Mouse (Mus musculus): ENCODE results near the gene Kcnk4.

Gene Kcnk4

DNA sequence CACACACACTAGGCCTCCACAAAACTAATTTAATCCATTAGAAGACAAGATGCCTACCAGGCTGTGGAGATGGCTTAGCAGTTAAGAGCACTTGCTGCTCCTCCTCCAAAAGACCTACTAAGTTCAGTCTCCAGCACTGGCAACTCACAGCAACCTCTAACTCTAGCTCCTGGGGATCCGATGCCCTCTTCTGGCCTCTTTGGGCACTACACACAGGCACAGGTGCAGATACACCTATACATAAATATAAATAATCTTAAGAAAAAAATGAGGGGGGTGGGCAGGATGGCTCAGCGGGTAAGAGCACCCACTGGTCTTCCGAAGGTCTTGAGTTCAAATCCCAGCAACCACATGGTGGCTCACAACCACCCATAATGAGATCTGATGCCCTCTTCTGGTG, 2.0 kb upstream of the Kcnk4 start:
- no peak for DNase-seq

DNA sequence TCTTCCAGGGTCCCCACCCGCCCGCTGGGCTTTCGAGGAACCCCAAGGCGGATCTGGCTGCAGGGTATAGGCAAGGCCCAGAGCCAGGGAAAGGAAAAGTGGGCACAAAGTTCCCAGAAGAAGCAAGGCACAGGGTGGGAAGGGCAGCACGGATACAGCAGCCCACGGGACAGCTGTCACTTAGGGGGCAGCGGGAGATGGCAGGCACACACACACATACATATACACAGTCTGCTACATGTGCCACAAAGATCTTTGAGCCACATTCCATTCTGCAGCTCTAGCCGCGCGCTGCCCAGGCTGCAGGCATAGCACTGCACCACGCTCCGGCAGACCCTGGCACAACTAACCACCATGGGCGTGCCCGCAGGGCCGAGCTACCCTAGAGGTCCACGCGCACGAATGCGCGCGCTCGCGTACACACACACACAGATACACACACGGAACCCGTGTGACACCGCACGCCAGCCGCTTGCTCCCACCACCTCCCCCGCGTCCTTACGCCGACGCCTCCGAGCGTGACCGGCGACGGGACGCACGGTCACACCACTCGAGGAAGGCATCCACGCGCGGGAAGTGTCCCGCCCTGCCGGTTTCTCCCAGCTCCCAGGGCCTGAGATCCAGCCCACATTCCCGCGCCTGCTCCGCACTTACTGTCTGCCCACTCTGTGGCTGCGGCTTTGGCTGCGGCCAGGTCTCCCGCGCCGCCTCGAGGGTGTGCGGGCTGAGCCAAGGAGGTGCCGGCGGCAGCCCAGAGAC, 700 bp downstream of the Kcnk4 start:
- no peak for DNase-seq

DNA sequence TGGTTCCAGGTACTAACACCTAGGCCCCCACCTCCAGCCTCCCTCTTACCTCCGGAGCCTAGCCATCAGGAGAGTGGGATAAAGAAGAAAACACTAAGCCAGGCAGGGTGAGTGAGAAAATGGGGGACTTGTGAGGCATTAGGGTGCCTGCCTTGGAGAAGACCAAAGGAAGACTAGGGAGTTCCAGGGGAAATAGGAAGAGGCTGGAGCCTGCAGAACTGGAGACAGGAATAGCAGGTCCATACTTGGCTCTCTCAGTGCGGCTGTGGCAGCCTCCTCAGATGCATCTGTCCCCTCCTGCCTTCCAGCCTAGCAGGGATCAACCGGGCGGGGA, 1.2 kb downstream of the Kcnk4 start:
- no peak for DNase-seq

DNA sequence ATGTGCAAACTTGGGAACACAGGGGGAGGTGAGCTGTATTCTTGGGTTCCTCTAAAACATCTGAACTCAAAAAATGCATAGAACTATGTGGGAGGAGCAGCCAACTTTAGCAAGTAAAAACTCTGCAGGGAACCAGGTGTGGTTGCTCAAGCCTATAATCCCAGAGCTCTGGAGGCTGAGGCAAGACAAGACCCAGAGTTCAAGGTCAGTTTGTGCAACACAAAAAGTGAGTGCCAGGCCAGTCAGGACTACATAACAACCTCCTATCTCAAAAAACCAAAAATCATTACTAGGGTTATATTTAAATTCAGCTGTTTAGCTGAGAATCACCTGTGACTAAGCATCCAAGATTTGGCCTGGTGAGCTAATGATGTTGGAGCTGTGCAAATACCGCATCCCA, 2.3 kb downstream of the Kcnk4 start:
- DNase-seq = no peak

DNA sequence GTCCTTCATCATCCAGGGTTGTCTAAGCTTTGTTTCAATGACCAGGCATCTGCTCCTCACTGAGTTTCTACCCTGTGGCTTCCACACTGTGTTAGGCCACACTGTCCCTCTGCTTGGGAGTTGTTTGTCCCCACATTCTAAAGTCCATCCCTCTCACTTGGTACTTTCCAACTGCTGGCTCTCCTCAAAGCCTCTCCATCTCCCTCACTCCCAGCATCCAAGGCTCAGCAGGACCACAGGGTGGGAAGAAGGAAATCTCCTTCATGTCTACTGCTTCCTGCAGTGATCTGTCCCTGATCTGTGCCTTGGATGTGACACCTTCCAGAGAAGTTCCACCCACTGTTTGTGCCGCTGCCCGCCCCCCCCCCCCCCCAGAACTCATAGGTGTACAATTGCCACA, 3.3 kb downstream of the Kcnk4 start:
- DNase-seq = no peak

DNA sequence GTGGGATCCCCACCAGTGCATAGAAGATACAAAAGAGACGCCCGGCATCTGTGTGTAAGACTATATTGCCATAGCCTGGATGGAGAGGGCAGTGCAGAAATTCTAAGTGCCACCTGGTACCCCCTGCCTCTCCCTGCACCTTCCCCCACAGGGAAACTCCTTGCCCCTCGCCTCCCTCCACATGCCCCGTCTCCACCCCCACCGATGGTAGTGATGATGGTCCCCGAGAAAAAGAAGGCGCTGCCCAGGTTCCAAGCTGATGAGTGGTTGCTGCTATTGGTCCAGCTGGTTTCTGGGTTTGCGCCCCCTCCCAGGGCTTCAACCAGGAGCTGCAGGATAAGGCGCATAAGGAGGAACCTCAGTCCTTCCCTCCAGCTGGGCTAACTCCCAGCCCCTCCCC, 6.2 kb downstream of the Kcnk4 start:
- no peak for DNase-seq

DNA sequence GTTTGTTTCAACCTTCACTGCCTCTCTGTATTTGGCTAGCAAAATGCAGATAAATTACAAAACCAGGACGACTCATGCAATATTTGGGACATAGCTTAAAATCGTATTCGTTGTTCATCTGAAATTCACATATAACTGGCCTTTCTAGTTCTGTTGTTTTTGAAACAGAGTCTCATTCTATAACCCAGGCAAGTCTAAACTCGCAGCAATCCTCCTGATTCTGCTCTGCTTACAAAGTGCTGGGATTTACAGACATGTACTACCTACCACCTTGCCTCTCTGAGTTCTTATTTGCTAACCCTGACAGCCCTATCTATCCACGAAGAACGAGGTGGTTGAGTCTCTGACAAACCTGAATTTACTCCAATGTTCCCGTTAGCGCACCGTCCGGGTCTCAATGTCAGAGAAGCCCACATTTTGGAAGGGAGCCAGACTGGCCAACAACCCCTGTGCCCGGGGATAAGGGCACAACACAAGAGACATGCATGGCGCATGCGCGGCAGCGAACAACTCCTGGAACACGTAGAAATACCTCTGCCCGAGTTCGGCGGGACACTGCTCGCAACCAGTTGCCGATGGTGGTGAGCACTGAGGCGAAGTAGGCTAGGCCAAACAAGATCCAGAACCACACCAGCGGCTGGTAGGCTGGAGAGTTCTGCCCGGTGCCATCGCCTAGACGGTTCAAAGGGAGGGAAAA, 7.6 kb downstream of the Kcnk4 start:
- DNase-seq = no peak

DNA sequence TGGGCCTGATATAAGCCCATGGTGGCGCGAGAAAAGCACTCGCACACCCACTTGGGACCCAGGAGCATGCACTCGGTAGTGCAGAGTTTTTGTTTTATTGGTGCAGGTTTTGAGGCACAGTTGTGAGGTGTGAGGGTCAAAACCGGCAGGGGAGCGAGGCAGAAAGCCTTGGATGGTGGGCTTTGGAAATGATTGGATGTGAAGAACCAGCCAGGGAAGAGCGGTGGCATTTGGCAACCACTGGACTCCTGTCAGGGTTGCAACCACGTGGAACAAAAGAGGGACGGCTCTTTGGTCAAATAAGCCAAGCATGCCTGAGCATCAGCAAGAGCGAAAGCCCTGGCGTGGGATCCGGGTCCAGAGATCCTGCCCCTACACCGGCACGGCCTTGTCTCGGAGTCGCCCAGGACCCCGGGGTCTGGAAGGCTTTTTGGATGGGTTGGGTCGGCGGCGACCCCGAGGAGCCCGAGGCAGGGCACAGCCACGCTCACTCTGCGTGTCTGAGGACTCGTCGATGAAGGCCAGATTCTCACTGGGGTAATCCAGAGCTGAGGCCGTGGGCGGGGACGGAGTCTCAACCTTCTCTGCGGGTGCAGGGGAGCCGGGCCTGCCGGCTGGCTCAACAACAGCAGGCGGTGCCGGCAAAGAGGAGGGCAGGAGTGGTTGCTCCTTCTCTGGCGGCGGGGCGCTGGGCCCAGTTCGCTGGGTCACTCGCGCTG, 8.5 kb downstream of the Kcnk4 start:
- no peak for DNase-seq

DNA sequence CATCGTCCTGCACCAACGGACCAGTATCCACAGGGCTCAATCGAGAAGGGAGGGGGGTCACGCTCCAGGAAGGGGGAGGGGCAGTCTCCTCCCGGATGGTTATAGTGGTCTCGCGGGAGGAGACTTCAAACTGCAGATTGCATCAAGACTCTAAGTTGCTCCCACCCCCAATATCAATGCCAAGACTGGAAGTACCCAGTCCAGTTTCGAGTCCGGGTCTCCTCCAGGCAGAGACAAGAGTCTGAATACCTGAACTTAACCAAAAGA, 9.1 kb downstream of the Kcnk4 start, which contains the start of gene Catsperz:
TSS of gene Catsperz (minus strand) at position 74 of the 267 bp plus-strand sequence.
- DNase-seq = peak; percentile 58

DNA sequence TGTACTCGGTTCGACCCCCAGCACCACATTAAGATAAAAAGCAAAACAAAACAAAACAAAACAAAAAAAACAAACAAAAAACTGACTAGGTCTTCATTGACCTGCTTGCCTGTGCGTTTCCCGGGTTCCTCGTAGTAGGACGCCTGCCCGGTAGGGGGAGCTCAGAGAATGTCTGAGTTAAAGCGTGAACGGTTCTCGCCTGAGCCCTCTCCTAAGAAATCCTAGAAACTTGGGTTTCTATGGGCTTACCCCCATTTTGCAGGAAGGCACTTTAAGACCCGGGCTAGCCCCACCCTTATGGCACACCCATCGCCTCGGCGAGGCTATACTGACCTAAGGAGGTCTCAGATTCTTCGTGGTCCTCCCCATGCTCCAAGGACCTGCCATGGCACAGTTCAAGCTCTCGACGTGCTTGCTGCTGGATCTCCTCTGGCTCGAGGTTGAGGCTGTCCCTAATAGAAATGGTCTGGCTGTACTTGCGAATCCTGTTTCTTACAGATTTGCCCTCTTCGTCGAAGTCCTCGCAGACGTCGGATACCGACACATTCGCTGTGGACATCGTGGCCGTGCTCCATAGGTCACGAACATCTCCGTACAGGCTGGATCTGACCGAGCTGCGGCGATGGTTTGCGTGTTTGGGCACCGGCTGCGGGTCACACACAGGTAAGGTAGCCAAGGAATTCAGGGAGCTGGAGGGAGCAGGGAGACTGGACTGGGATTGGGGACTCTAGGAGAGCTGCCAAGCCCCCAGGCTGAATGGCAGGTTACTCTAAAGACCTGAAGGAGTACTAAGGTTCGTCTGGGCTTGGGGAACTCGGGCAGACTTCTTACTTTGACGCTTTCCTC, 9.6 kb downstream of the Kcnk4 start:
- peak; percentile 91 for DNase-seq

DNA sequence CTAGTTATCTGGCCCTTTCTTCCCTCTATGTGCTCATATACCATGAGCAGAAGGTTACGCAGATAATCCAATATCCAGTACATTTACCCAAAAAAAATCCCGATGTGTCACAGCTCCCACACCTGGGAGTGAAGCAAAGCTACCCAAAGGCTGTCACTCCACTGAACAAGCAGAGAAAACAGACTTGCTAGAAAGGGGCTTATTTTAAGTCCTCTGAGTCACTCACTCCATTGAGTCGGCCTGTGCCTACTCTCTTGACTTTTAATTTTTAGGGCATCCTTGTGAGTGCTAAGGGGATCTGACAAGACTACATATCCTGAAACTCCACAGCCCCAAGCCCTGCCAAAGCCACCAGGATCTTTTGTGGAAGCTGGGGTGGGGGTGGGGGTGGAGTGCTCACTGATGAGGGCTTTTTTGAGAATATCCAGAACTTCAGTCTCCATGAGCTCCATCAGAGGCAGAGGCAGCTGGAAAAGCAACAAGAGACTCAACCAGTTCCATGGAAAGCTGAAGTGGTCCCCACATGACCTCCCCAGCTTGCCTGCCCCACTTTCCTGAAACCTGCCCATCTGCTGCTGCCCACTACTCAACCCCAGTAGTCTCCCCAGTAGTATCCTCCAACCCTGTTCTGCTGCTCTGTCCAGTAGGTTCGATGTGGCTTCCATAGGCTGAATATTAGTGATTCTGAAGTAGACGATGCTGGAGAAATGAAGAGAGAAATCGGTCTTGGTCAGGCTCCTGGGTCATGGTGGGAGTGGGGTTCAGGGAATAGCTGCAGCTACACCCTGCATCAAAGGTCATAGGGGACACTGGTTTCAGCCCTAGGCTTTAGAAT, 11.2 kb downstream of the Kcnk4 start:
- DNase-seq = no peak

DNA sequence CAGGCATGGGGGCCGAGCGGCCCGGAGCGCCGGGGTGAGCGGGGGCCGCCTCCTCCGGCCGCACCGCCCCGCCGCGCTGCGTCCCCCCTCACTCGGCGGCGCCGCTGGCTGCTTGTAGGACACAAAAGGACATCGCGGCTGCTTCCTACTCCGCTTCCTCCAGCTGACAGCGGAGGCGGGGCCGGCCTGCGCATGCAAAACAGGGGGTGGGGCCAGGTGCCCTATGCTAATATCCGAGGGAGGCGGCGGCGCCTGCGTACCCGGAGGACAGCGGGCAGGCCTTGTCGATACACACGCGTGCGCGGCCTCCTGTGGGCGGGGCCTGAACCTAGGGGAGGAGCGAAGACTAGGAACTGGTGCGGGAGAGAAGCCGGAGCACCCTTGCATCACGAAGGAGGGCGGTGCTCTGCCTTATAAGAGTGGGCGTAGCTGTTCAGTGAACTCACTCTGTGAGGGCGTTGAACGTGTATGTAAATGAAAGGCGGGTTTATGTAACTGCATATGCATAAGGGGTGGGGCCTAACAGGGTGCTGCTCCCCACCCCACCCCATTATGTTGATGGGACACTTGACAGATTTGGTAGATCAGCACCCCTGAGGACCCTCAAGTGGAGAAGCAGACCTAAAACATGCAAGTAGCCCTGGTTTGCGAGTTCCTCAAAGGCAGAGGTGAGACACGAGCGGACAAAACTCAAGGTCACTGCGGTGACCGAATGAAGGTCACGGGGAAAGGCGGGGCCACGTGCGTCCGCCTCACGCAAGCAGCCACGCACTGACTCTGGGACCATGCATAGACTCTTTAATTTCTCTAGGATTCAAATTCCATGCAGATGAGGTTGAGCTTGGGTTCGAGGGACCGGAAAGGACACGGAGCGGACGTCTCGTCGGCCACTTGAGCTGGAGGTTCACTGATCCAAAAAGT, 12.4 kb downstream of the Kcnk4 start, which contains the start of gene Esrra:
TSS of gene Esrra (minus strand) at position 167 of the 921 bp plus-strand sequence.
- DNase-seq = peak; percentile 100

DNA sequence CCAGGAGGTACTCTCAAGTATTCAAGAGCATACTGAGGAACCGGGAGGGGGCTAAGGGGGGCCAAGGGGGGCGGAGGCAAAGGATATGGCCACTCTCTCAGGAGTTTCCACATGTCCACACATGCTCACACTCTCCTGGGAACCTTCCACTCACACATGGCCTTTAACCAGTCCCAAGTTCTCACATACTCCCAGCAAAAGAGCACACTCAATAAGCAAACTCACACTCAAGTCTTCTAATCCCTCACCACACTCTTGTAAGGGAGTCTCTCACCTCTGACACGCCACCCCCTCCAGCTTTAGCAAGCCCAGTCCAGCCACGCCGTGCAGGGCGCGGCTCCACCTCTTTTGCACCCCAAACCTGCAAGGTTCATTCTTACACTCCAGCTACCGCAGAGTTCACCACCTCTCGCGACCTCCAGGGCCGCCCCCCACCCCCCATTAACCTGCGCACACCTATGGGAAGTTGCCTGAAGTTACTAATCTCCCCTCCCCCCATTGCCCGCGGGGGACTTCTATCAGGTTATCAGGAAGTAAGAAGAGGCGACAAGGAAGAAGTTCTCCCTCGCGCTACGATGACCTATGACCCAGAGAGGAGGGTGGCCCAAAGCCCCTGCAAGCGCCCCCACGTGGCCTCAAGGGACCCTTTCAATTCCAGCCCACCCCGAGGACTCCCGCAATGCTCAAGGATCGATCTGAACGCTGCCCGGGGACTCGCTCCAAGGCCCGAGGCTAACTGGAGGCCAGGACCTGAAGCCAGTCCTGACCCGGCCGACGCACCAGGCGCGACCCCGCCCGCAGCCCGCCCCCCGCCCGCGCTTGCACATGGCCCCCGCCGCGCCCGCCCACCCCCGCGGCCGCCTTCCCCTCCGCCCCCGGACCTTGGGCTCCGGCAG, 13.3 kb downstream of the Kcnk4 start:
- DNase-seq = peak; percentile 66

DNA sequence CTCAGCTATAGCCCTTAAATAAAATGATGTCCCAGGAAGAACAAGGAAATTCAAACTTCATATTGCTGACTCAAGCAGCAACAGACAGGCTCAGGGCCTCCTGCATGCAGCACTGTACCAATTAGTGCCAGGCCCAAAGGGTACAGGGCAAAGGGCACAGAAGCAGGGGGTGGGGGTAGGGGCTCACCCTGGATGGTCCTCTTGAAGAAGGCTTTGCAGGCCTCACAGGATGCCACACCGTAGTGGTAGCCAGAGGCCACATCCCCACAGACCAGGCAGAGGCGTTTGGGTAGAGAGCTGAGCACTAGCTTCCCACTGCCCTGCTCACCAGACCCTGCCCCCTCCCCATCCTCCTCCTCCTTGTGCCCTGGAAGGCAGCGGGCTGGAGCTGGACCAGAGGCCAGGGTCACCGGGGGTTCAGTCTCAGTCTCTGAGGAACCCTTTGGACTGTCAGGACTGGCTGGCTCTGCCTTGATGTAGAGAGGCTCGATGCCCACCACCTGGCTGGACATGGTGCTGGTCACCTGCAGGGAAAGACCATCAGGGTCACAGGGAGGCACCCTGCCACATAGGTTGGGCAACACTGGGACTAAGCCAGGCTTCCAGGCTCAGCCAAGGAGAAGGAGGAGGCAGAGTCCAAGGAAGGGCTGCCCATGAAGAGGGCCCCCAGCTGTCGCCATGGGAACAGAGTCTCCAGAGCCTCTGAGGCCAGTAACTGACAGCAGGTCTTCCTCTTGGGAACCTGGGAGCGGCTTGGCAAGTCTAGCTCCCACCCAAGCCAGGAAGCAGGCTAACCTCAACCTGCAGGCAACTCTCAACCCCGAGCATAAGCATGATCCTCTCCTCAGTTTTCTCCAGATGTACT, 14.2 kb downstream of the Kcnk4 start:
- peak; percentile 71 for DNase-seq

DNA sequence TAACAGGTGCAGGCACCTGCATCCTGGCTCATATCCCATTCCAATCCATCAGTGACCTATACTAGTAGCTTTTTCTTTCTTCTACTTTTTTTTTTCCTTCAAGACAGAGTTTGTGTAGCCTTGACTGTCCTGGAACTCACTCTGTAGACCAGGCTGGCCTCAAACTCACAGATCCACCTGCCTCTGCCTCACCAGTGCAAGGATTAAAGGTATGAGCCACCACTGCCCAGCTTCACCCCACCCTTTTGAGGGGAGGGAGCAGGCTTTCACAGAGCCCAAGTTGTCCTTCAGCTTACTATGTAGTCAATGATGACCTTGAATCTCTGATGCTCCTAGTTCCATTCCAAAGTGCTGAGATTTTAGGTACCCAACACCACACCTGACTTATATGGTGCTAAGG, 14.9 kb downstream of the Kcnk4 start:
- DNase-seq = no peak

DNA sequence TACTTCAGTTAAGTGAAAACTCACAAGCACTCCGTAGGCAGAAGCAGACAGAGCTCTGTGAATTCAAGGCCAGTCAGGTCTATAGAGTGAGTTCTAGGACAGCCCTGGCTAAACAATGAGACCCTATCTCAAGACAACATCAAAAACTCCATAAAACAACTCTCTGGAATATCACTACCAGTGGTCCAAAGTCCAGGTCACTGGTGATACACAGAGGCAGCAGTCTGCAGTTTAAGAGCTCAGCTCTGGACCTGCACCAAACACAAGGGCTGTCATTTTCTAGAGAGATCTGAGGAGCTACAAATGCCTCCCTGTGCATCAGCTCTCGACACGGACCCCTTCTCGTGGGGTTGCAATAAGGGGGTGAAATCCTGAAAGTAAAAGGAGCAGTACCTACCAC, 16.0 kb downstream of the Kcnk4 start:
- DNase-seq = no peak

DNA sequence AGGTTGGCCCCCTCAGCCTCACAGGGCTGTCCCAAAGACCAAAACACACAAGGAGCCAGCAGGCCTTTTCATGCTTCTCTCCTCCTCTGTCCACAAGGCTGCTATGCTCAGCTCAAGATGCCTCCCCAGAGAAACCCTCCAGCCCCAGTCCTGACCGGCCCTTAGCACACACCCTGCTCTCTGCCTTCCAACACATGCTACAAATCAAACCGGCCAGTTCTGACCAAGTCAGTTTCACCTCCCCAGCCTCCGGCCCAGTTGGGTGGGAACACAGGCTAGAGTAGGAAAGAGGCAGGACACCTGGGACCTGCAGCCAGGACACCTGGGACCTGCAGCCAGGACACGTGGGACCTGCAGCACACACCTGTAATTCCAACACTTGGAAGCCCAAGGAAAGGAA, 17.8 kb downstream of the Kcnk4 start:
- DNase-seq = no peak

DNA sequence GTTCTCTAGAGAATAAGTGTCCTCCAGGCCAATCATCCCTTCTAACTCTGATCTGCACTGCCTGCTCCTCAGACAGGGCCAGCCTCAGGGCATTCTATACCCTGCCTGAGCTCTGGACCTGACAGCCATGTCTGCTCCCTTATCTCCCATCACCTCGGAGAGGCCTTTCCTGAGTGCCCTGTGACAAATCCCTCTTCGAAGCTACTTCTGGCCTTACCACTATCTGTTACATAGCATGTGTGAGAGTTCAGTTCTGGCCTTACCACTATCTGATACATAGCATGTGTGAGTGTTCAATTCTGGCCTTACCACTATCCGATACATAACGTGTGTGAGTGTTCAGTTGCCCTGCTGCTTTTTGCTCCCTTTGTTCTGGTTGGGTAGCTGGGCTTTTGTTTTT, 19.0 kb downstream of the Kcnk4 start:
- DNase-seq = no peak

DNA sequence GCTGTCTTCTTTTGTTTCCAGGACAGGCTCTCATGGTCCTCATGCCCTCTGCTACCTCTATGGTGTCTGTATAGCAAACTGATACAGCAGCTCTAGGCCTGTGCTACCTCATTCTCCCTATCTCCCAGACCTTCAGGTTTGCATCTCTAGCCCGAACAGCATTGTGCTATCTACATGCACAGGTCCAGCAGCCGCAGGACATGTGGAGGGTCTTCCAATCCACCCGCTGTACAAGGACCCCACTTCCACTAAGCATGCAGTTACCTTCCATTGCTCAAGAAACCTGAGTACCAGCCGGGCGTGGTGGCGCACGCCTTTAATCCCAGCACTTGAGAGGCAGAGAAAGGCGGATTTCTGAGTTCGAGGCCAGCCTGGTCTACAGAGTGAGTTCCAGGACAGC, 19.8 kb downstream of the Kcnk4 start:
- DNase-seq = no peak

Data from lung, postnatal 10 days (tissue).